Mouse (Mus musculus) MEL (cell line): ENCODE data around the gene Ramac.

Experiments
- BHLHE40 ChIP-seq: IDR thresholded peaks from 2 replicates; pipeline ENCODE4 v1.6.1; 2012; ENCODE audit warnings: low read depth, mild to moderate bottlenecking, inconsistent platforms, low read length, improper control_type of control experiment, borderline replicate concordance
- CTCF ChIP-seq, 3 experiments: IDR thresholded peaks in 2 of 3; conservative IDR thresholded peaks in 1 of 3; 2 replicates each; pipeline ENCODE4 v1.5.1; 2011 to 2012; ENCODE audit warnings: low read length in 3 of 3, low read depth in 2 of 3, mild to moderate bottlenecking in 2 of 3, improper control_type of control experiment in 1 of 3, inconsistent platforms in 1 of 3, mixed read lengths in 1 of 3, moderate library complexity in 1 of 3; ENCODE audit not compliant: control insufficient read depth in 1 of 3, insufficient read depth in 1 of 3, poor library complexity in 1 of 3, severe bottlenecking in 1 of 3
- MAZ ChIP-seq: IDR thresholded peaks from 2 replicates; pipeline ENCODE4 v1.6.1; 2012; ENCODE audit warnings: low read depth, mild to moderate bottlenecking, inconsistent platforms, low read length, improper control_type of control experiment
- POLR2A ChIP-seq, 2 experiments: IDR thresholded peaks; 2 replicates each; pipeline ENCODE4 v1.6.1; 2011 to 2012; ENCODE audit warnings: low read length in 2 of 2, mild to moderate bottlenecking in 2 of 2, control low read depth in 1 of 2, improper control_type of control experiment in 1 of 2, low read depth in 1 of 2, moderate library complexity in 1 of 2; ENCODE audit not compliant: control insufficient read depth in 1 of 2, insufficient read depth in 1 of 2, poor library complexity in 1 of 2
- TCF12 ChIP-seq: IDR thresholded peaks from 2 replicates; pipeline ENCODE4 v1.6.1; 2014; ENCODE audit warnings: low read depth, mild to moderate bottlenecking, inconsistent platforms, low read length, improper control_type of control experiment, moderate library complexity
- ZC3H11A ChIP-seq: IDR thresholded peaks from 2 replicates; pipeline ENCODE4 v1.6.1; 2012; ENCODE audit warnings: low read depth, mild to moderate bottlenecking, inconsistent platforms, low read length, improper control_type of control experiment

DNA sequence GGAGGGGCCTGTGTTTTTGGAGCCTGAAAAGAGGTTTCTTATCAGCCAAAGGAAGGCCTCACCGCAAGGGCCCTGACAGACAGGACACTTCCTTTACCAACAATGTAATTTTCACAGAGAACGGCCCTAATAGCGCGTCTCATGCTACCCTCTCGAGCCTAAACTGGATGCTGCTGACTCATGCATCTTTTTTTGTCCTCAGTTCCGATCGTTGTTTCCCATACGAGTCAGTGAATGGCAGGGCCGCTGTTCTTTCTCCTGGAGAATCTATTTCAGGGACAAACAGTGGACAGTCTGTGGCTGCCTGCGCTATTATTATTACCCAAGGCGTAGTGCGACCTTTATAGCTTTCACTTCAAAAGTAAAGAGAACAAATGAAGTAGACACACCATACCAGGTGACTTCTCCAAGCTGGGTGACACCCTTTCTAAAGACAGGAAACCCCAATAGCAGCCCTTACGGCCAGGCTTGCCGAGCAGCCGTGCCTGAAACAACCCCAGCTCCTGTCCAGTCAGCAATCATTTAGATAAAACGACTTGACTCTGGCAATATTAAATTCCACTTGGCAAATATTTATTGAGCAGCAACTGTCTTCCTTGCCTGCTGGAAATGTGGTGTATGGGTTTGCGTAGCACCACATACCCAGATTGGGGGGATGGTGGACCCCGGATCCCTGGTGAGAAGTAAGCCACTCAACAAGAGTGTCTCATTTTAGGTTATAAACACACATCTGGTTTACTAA lies 36.6 kb upstream of the Ramac start:
- TF ChIP-seq BHLHE40, result no peak
- 0 out of 2 replicates have a peak, but pooled peaks have one; percentile 9 for TF ChIP-seq TCF12
- TF ChIP-seq POLR2A (IDR thresholded peaks at IDR 0.05; ENCODE audit: control insufficient read depth in 1 of 2, insufficient read depth in 1 of 2, low read depth in 1 of 2, low read length in 2 of 2, poor library complexity in 1 of 2), result peak in 1 of 2 experiments; percentile 33; a peak in 1 of 4 replicates
- no peak for TF ChIP-seq CTCF (IDR thresholded peaks at IDR 0.05 in 2 of 3, conservative IDR thresholded peaks at IDR 0.05 in 1 of 3; ENCODE audit: control insufficient read depth in 1 of 3, insufficient read depth in 1 of 3, low read depth in 2 of 3, low read length in 3 of 3, poor library complexity in 1 of 3, severe bottlenecking in 1 of 3)
- no peak for TF ChIP-seq MAZ
- no peak for TF ChIP-seq ZC3H11A
